Mouse (Mus musculus): ENCODE data around the gene Lrrc51. TPM values are rescaled to one million over a fixed set of nuclear protein-coding genes. Genes with fewer than 3 reads are reported as not detected.

The Lrrc51 gene
- polyA plus RNA-seq, 1 experiment from 2014 or later: 8.8 TPM

GRCm38 (mm10) chr7:101968751-101969150, 35.1 kb upstream of the Lrrc51 start:
- H3K9ac ChIP-seq (ENCODE audit: low read length): no peak overlapping the region
- H3K4me2 ChIP-seq (ENCODE audit: low read depth): no peak overlapping the region
- WGBS: 61% methylated on average over 2 of the region's 2 CpGs

DNA sequence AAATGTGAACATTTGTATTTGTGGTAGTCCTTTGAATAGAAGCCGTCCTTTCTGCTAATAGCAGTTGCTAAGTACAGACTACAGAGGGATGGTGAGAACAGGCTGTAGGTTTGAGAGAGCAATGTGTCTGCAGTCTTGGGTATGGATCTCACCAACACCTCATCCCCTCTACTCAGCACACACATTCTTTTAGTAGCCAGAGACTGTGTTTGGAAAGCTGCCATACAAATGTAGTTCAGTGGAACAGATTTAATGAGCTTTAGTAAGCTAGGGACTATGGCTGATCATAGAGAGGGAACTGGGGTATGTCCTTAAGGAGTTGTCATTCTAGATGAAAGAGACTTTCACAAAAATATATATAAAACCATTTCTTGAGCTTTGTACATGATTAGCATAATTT, 33.6 kb upstream of the Lrrc51 start:
- no peak overlapping the region for H3K4me2 ChIP-seq (ENCODE audit: low read depth)
- H3K9me3 ChIP-seq (ENCODE audit: control insufficient read depth, low read length): no peaks in the 10 kb centered on the region
- H3K4me3 ChIP-seq (ENCODE audit: low read depth, low read length): no peak overlapping the region
- no peaks in the 10 kb centered on the region for H3K36me3 ChIP-seq (ENCODE audit: control insufficient read depth, insufficient read depth, low read length)
- DNase-seq (ENCODE audit: low spot score) (no peak), ATAC-seq (ENCODE audit: insufficient read depth, low FRiP score, low TSS enrichment) (no peak)
- no peak overlapping the region for H3K27ac ChIP-seq (ENCODE audit: low read depth, low read length)
- 81% methylated on average over 1 of the region's 1 CpGs for WGBS
- no peaks in the 10 kb centered on the region for H3K27me3 ChIP-seq (ENCODE audit: control insufficient read depth, insufficient read depth, low read length)
- no peak overlapping the region for H3K9ac ChIP-seq (ENCODE audit: low read length)
- peaks cover 16% of the 10 kb centered on the region for H3K4me1 ChIP-seq (ENCODE audit: control insufficient read depth, insufficient read depth, low read length)

More at GRCm38 (mm10) chr7:101968751-101969150, 35.1 kb upstream of the Lrrc51 start:
- H3K27ac ChIP-seq (ENCODE audit: low read depth, low read length): no peak overlapping the region
- no peaks in the 10 kb centered on the region for H3K36me3 ChIP-seq (ENCODE audit: control insufficient read depth, insufficient read depth, low read length)
- H3K4me1 ChIP-seq (ENCODE audit: control insufficient read depth, insufficient read depth, low read length): peaks cover 18% of the 10 kb centered on the region
- H3K4me3 ChIP-seq (ENCODE audit: low read depth, low read length): no peak overlapping the region
- DNase-seq (ENCODE audit: low spot score) (no peak), ATAC-seq (ENCODE audit: insufficient read depth, low FRiP score, low TSS enrichment) (no peak)
- no peaks in the 10 kb centered on the region for H3K27me3 ChIP-seq (ENCODE audit: control insufficient read depth, insufficient read depth, low read length)
- no peaks in the 10 kb centered on the region for H3K9me3 ChIP-seq (ENCODE audit: control insufficient read depth, low read length)

GRCm38 (mm10) chr7:101965606-101966005, 31.9 kb upstream of the Lrrc51 start:
- Histone ChIP-seq H3K9me3 (ENCODE audit: control insufficient read depth, low read length) (no peaks in the 10 kb centered on the region), H3K4me2 (ENCODE audit: low read depth) (no peak overlapping the region), H3K27me3 (ENCODE audit: control insufficient read depth, insufficient read depth, low read length) (no peaks in the 10 kb centered on the region), H3K36me3 (ENCODE audit: control insufficient read depth, insufficient read depth, low read length) (no peaks in the 10 kb centered on the region), H3K9ac (ENCODE audit: low read length) (no peak overlapping the region), H3K4me3 (ENCODE audit: low read depth, low read length) (no peak overlapping the region), H3K27ac (ENCODE audit: low read depth, low read length) (no peak overlapping the region), H3K4me1 (ENCODE audit: control insufficient read depth, insufficient read depth, low read length) (peaks cover 6% of the 10 kb centered on the region)
- WGBS: 82% methylated on average over 2 of the region's 2 CpGs
- DNase-seq (ENCODE audit: low spot score) (no peak), ATAC-seq (ENCODE audit: insufficient read depth, low FRiP score, low TSS enrichment) (no peak)

- no peaks in the 10 kb centered on the region for H3K27me3 ChIP-seq (ENCODE audit: control insufficient read depth, insufficient read depth, low read length)
- no peak overlapping the region for H3K27ac ChIP-seq (ENCODE audit: low read depth, low read length)
- DNase-seq (ENCODE audit: low spot score) (no peak), ATAC-seq (ENCODE audit: insufficient read depth, low FRiP score, low TSS enrichment) (no peak)
- no peaks in the 10 kb centered on the region for H3K9me3 ChIP-seq (ENCODE audit: control insufficient read depth, low read length)
- H3K9ac ChIP-seq (ENCODE audit: low read length): no peak overlapping the region
- no peak overlapping the region for H3K4me3 ChIP-seq (ENCODE audit: low read depth, low read length)
- H3K4me1 ChIP-seq (ENCODE audit: control insufficient read depth, insufficient read depth, low read length): peaks cover 6% of the 10 kb centered on the region
- WGBS: 86% methylated on average over 4 of the region's 4 CpGs
- H3K36me3 ChIP-seq (ENCODE audit: control insufficient read depth, insufficient read depth, low read length): no peaks in the 10 kb centered on the region
- no peak overlapping the region for H3K4me2 ChIP-seq (ENCODE audit: low read depth)
Observed at GRCm38 (mm10) chr7:101964551-101964950, 30.9 kb upstream of the Lrrc51 start.

GRCm38 (mm10) chr7:101963621-101964020, 29.9 kb upstream of the Lrrc51 start:
- H3K4me3 ChIP-seq (ENCODE audit: low read depth, low read length): no peak overlapping the region
- no peak overlapping the region for H3K9ac ChIP-seq (ENCODE audit: low read length)
- no peaks in the 10 kb centered on the region for H3K27me3 ChIP-seq (ENCODE audit: control insufficient read depth, insufficient read depth, low read length)
- no peaks in the 10 kb centered on the region for H3K36me3 ChIP-seq (ENCODE audit: control insufficient read depth, insufficient read depth, low read length)
- H3K4me1 ChIP-seq (ENCODE audit: control insufficient read depth, insufficient read depth, low read length): peaks cover under 1% of the 10 kb centered on the region; the same call in 1 of the 2 replicates
- H3K27ac ChIP-seq (ENCODE audit: low read depth, low read length): no peak overlapping the region
- DNase-seq (ENCODE audit: low spot score) (no peak), ATAC-seq (ENCODE audit: insufficient read depth, low FRiP score, low TSS enrichment) (no peak)
- no peak overlapping the region for H3K4me2 ChIP-seq (ENCODE audit: low read depth)
- H3K9me3 ChIP-seq (ENCODE audit: control insufficient read depth, low read length): no peaks in the 10 kb centered on the region
- WGBS: 95% methylated on average over 2 of the region's 2 CpGs

GRCm38 (mm10) chr7:101962829-101963228, 29.1 kb upstream of the Lrrc51 start:
- no peaks in the 10 kb centered on the region for H3K9me3 ChIP-seq (ENCODE audit: control insufficient read depth, low read length)
- 92% methylated on average over 2 of the region's 2 CpGs for WGBS
- no peak for ATAC-seq (ENCODE audit: insufficient read depth, low FRiP score, low TSS enrichment)

DNA sequence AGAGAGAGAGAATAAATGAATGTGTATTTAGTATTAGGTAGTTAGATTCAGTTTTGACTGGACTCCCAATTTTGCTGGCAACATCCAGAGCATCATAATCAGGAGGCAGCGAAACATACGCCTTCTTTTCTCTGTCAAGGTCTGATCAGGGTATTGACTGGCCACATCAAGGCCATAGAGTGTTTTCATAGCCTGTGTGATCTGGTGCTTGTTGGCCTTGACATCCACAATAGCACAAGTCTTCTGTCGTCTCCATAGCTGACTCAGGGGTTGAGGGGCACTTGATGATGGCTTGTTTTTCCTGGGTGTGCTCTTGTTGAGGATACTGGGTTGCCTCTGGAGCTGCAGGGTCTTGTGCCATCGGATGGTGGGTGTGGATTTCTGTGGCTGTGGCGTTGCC, 23.2 kb upstream of the Lrrc51 start:
- Histone ChIP-seq H3K4me2 (ENCODE audit: low read depth) (no peak overlapping the region), H3K9ac (ENCODE audit: low read length) (no peak overlapping the region), H3K27me3 (ENCODE audit: control insufficient read depth, insufficient read depth, low read length) (no peaks in the 10 kb centered on the region), H3K27ac (ENCODE audit: low read depth, low read length) (no peak overlapping the region), H3K4me1 (ENCODE audit: control insufficient read depth, insufficient read depth, low read length) (no peaks in the 10 kb centered on the region), H3K36me3 (ENCODE audit: control insufficient read depth, insufficient read depth, low read length) (no peaks in the 10 kb centered on the region), H3K4me3 (ENCODE audit: low read depth, low read length) (no peak overlapping the region), H3K9me3 (ENCODE audit: control insufficient read depth, low read length) (no peaks in the 10 kb centered on the region)
- ATAC-seq (ENCODE audit: insufficient read depth, low FRiP score, low TSS enrichment) (no peak), DNase-seq (ENCODE audit: low spot score) (no peak)
- WGBS: 91% methylated on average over 5 of the region's 5 CpGs

More at GRCm38 (mm10) chr7:101962829-101963228, 29.1 kb upstream of the Lrrc51 start:
- Histone ChIP-seq H3K4me2 (ENCODE audit: low read depth) (no peak overlapping the region), H3K27me3 (ENCODE audit: control insufficient read depth, insufficient read depth, low read length) (no peaks in the 10 kb centered on the region), H3K36me3 (ENCODE audit: control insufficient read depth, insufficient read depth, low read length) (no peaks in the 10 kb centered on the region), H3K9ac (ENCODE audit: low read length) (no peak overlapping the region), H3K4me3 (ENCODE audit: low read depth, low read length) (no peak overlapping the region), H3K27ac (ENCODE audit: low read depth, low read length) (no peak overlapping the region), H3K4me1 (ENCODE audit: control insufficient read depth, insufficient read depth, low read length) (no peaks in the 10 kb centered on the region)
- no peak for DNase-seq (ENCODE audit: low spot score)

GRCm38 (mm10) chr7:101956481-101956880, 22.8 kb upstream of the Lrrc51 start:
- H3K27ac ChIP-seq (ENCODE audit: low read depth, low read length): no peak overlapping the region
- H3K4me2 ChIP-seq (ENCODE audit: low read depth): no peak overlapping the region
- ATAC-seq (ENCODE audit: insufficient read depth, low FRiP score, low TSS enrichment) (no peak), DNase-seq (ENCODE audit: low spot score) (no peak)
- no peak overlapping the region for H3K4me3 ChIP-seq (ENCODE audit: low read depth, low read length)
- no peak overlapping the region for H3K9ac ChIP-seq (ENCODE audit: low read length)
- no peaks in the 10 kb centered on the region for H3K36me3 ChIP-seq (ENCODE audit: control insufficient read depth, insufficient read depth, low read length)
- no peaks in the 10 kb centered on the region for H3K9me3 ChIP-seq (ENCODE audit: control insufficient read depth, low read length)
- 94% methylated on average over 1 of the region's 1 CpGs for WGBS
- no peaks in the 10 kb centered on the region for H3K4me1 ChIP-seq (ENCODE audit: control insufficient read depth, insufficient read depth, low read length)
- no peaks in the 10 kb centered on the region for H3K27me3 ChIP-seq (ENCODE audit: control insufficient read depth, insufficient read depth, low read length)

- Histone ChIP-seq H3K4me2 (ENCODE audit: low read depth) (no peak overlapping the region), H3K9me3 (ENCODE audit: control insufficient read depth, low read length) (no peaks in the 10 kb centered on the region), H3K27ac (ENCODE audit: low read depth, low read length) (no peak overlapping the region), H3K27me3 (ENCODE audit: control insufficient read depth, insufficient read depth, low read length) (no peaks in the 10 kb centered on the region), H3K9ac (ENCODE audit: low read length) (no peak overlapping the region), H3K4me3 (ENCODE audit: low read depth, low read length) (no peak overlapping the region), H3K4me1 (ENCODE audit: control insufficient read depth, insufficient read depth, low read length) (no peaks in the 10 kb centered on the region), H3K36me3 (ENCODE audit: control insufficient read depth, insufficient read depth, low read length) (no peaks in the 10 kb centered on the region)
- WGBS: 70% methylated on average over 4 of the region's 4 CpGs
- ATAC-seq (ENCODE audit: insufficient read depth, low FRiP score, low TSS enrichment) (no peak), DNase-seq (ENCODE audit: low spot score) (no peak)
Observed at GRCm38 (mm10) chr7:101955862-101956261, 22.2 kb upstream of the Lrrc51 start.

Data from neural tube, embryonic 11.5 days (tissue).